20 mouse cellular contexts compared by ENCODE assay signal in genomic region chr9:123766996-123767395, GRCm38 (mm10). TPM values are rescaled to one million over a fixed set of nuclear protein-coding genes. Genes with fewer than 3 reads are reported as not detected.
DNase-seq lines count a peak whose midpoint lies in the region; TF ChIP-seq lines count a peak whose summit lies in the region.
"Had no signal": no experiment of that assay in that cellular context is flagged by ENCODE, and none has a peak within 500 bp of the region (broad histone marks: within the 10 kb centered on the region; RNA-seq: fewer than 3 reads in every experiment).

No protein-coding gene starts in this region.

- H3K4me1 ChIP-seq in small intestine, adult 2 months (ENCODE audit: control insufficient read depth, insufficient read depth, insufficient read length, low read length): peaks cover 7% of the 10 kb centered on the region; the same call in 1 of the 2 replicates
- H3K4me1 ChIP-seq: embryonic facial prominence, embryonic 12.5 days; forebrain, embryonic 15.5 days; heart, embryonic 10.5 days; hindbrain, embryonic 12.5 days had no signal

- peak; percentile 42 for DNase-seq in T-cell, adult 2 months (ENCODE audit: low spot score)
- peak; percentile 70 to 75 for DNase-seq in thymus, postnatal 10 days (ENCODE audit: low spot score in 2 of 2)
- peak; percentile 75 for DNase-seq in thymus, postnatal 4 days
- no peak for DNase-seq in right cerebral cortex, postnatal 14 days
- DNase-seq in yolk sac, embryonic 10.5 days (ENCODE audit: low spot score): no peak
- DNase-seq: adrenal gland, adult 8-10 months; adrenal gland, postnatal 36 days; cerebellum, adult 11 months; cerebellum, adult 9-10 months; cerebellum, postnatal 25 days; gastrocnemius, postnatal 10 days; heart, adult 18-20 months; heart, postnatal 10 days; heart, postnatal 4 days had no signal

- no peaks in the 10 kb centered on the region for H3K27me3 ChIP-seq in small intestine, adult 2 months (ENCODE audit: control insufficient read depth, insufficient read depth, low read length)
- H3K27me3 ChIP-seq: embryonic facial prominence, embryonic 12.5 days; forebrain, embryonic 15.5 days; hindbrain, embryonic 12.5 days had no signal

- H3K27ac ChIP-seq in small intestine, adult 2 months (ENCODE audit: insufficient read depth, low read depth, low read length): peak overlapping the region; percentile 41
- H3K27ac ChIP-seq: embryonic facial prominence, embryonic 12.5 days; forebrain, embryonic 15.5 days; heart, embryonic 10.5 days; hindbrain, embryonic 12.5 days had no signal

- no peak for TF ChIP-seq POLR2A in small intestine, adult 2 months (IDR thresholded peaks at IDR 0.05; ENCODE audit: low read depth, low read length)

- no peak for TF ChIP-seq CTCF in small intestine, adult 2 months (IDR thresholded peaks at IDR 0.05; ENCODE audit: extremely low read depth, insufficient read length, insufficient replicate concordance, low read depth, low read length)

- WGBS in small intestine, adult 2 months: 86% methylated on average over 3 of the region's 3 CpGs

- H3K4me3 ChIP-seq in small intestine, adult 2 months (ENCODE audit: low read depth, low read length): peak overlapping the region; percentile 38
- H3K4me3 ChIP-seq: embryonic facial prominence, embryonic 12.5 days; forebrain, embryonic 15.5 days; heart, embryonic 10.5 days; hindbrain, embryonic 12.5 days had no signal

- H3K36me3 ChIP-seq in small intestine, adult 2 months (ENCODE audit: control insufficient read depth, insufficient read depth, low read length): no peaks in the 10 kb centered on the region
- H3K36me3 ChIP-seq: embryonic facial prominence, embryonic 12.5 days; forebrain, embryonic 15.5 days; heart, embryonic 10.5 days; hindbrain, embryonic 12.5 days had no signal

RNA-seq across cellular contexts. Expression of gene Cxcr6, which starts 39.3 kb away (rescaled TPM):
- polyA plus RNA-seq in small intestine, adult 2 months (2012; rRNA removed): 1.3 and 1.5 TPM in 2 replicates
- polyA plus RNA-seq: cortical plate, adult 2 months had no signal

RNA-seq across cellular contexts. Expression of gene Lztfl1, which starts 49.5 kb away (rescaled TPM):
- polyA plus RNA-seq in small intestine, adult 2 months (2012; rRNA removed): 0.32 and 0.43 TPM in 2 replicates

Comparison
In these comparisons a context has a peak if more than half of its experiments do, and no peak if none do; other contexts are left out.
1. DNase-seq: peak in T-cell, adult 2 months (single experiment), thymus, postnatal 10 days (2 of 2) and thymus, postnatal 4 days (single experiment); none in right cerebral cortex, postnatal 14 days (single experiment) and yolk sac, embryonic 10.5 days (single experiment).